Mouse (Mus musculus): ENCODE results near the gene Susd6.

GRCm38 (mm10) chr12:80866023-80866422 is 75.7 kb downstream of the Susd6 start:
- TF ChIP-seq CTCF (IDR thresholded peaks at IDR 0.05; ENCODE audit: borderline replicate concordance, insufficient read depth, low read depth, low read length) (no peak), POLR2A (IDR thresholded peaks at IDR 0.05; ENCODE audit: borderline replicate concordance, insufficient read depth, low read length) (no peak)

Measured in cerebellum, adult 2 months (tissue).